Mouse (Mus musculus): ENCODE measurements around the gene Gss.

DNA sequence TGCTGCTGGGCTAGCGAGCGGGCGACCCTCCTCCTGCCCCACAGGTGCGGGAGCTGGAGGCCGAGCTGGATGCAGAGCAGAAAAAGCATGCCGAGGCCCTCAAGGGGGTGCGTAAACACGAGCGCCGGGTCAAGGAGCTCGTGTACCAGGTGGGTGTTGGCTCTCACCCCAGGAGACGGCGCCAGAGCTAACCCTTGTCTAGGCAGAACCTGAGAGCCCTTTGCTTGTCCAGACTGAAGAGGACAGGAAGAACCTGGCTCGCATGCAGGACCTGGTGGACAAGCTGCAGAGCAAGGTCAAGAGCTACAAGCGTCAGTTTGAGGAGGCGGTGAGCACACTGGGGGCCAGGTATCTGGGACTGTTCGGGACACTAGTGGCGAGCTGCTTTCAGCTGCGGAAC lies 40.5 kb upstream of the Gss start:
- TF ChIP-seq TAL1 (IDR thresholded peaks at IDR 0.05; ENCODE audit: low read length) (no peak), GATA1 (IDR thresholded peaks at IDR 0.05; ENCODE audit: low read length) (no peak)
